Mouse (Mus musculus): ENCODE results near the gene Nrm. TPM values are rescaled to one million over a fixed set of nuclear protein-coding genes. Genes with fewer than 3 reads are reported as not detected.
"Not testable (repeated sequence)": the region's sequence is repeated elsewhere in the genome, so short reads cannot be mapped to it uniquely, and the experiment has no call there.

The Nrm gene
- total RNA-seq, 2 experiments from 2014 or later = 1.6 to 1.9 TPM

DNA sequence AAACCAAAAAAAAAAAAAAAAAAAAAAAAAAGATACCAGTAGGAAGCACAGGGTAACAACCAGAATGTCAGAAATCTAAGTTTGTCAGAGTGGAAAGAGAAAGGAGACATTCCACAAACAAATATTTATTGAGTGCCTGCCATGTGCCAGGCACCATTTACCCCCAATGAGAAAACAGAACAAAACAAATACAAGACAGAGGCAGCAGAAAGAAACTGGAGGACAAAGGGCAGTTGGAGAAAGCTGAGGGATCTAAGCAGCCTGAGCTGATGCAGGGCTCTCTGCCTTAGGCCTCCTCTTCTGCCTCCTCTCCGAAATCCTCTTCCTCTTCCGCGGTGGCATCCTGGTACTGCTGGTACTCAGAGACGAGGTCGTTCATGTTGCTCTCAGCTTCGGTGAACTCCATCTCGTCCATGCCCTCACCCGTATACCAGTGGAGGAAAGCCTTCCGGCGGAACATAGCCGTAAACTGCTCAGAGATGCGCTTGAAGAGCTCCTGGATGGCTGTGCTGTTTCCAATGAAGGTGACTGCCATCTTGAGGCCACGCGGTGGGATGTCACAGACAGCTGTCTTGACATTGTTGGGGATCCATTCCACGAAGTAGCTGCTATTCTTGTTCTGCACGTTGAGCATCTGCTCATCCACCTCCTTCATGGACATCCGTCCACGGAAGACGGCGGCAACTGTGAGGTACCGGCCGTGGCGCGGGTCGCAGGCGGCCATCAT is 26.3 kb upstream of the Nrm start:
- DNase-seq (ENCODE audit: low spot score in 2 of 2) = peak in 1 of 2 experiments; percentile 52

DNA sequence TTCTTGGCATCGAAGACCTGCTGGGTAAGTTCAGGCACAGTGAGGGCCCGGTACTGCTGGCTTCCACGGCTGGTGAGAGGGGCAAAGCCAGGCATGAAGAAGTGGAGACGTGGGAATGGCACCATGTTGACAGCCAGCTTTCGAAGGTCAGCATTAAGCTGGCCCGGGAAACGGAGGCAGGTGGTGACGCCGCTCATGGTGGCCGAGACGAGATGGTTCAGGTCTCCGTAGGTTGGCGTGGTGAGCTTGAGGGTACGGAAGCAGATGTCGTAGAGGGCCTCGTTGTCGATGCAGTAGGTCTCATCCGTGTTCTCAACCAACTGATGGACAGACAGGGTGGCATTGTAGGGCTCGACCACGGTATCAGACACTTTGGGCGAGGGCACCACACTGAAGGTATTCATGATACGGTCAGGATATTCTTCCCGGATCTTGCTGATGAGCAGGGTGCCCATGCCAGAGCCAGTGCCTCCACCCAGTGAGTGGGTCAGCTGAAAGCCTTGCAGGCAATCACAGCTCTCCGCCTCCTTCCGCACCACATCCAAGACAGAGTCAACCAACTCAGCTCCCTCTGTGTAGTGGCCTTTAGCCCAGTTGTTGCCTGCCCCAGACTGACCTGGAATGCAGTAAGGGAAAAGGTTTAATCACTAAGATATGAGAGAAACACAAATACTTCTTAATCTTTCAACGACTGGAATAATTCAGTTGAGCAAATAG is 25.5 kb upstream of the Nrm start:
- peak in 1 of 2 experiments; percentile 26 for DNase-seq (ENCODE audit: low spot score in 2 of 2)

DNA sequence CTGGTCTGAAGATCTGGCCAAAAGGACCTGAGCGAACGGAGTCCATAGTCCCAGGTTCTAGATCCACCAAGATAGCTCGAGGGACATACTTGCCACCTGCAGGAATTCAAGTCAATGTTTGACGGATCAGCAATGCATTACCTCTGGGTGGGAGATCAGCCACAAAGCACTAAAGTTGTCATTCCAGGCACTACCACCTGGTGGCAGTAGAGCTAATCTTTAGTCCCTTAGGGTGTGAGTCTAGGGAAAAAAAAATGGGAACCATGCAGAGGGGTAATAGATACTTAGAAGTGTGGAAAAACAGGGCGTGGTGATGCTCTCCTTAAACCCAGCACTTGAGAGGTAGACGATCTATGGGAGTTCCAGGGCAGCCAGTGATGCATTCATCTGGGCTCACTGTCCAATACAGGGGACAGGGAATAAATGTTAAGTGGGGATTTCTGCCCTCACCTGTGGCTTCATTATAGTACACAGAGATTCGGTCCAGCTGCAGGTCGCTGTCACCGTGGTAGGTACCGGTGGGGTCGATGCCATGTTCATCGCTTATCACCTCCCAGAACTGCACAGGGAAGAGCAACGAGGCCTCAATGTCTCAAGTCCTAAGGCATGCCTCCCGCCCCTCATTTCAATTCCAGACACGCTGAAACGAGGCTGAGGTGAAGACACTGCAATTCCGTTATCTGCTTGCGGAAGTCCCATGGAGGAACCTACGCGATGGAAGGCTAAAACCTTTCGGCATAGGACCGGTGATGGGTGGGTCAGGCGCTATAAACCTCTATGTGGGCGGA is 24.7 kb upstream of the Nrm start:
- peak; percentile 81 to 96 for DNase-seq (ENCODE audit: low spot score in 2 of 2)

DNA sequence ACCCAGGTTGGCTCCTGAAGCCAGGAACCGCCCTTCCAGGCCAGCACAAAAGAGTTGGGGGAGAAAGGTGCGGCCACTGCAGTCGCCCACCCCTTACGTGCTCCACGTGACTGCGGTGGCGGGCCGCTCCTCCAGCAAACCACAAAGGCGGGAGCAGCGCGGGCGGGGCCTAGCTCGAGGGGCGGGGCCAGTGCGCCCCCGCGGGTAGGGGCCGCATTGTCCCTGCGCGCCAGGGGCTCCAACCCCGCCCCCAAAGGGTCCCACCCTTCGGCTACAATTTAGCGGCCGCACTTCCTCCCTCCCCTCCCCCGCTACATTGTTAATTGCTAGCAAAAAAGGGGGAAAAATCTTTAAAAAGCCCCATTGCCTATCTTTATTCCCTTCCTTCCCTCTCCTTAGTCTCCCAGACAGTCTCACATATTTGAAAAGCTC is 24.1 kb upstream of the Nrm start:
- DNase-seq (ENCODE audit: low spot score in 2 of 2) = peak; percentile 78 to 83

DNA sequence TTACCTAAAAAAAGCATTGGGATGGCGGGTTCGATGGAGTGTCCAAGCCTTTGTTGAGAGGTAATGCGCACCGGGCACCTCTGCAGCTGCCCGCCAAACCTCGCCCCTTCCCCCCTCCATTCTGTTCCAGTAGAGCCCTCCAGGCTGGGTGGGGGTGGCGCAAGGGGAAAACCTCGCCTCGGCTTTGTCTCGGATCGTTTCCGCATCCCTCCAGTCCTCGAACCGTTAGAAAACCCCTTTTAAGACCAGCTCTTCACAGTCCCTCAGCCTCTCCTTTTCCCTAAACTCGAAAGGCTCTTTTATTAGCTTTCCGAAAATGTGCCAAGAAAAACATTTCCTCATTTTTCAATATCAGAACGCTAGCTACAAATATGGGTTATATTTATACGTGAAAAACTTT is 23.6 kb upstream of the Nrm start:
- peak in 1 of 2 experiments; percentile 45 for DNase-seq (ENCODE audit: low spot score in 2 of 2)

DNA sequence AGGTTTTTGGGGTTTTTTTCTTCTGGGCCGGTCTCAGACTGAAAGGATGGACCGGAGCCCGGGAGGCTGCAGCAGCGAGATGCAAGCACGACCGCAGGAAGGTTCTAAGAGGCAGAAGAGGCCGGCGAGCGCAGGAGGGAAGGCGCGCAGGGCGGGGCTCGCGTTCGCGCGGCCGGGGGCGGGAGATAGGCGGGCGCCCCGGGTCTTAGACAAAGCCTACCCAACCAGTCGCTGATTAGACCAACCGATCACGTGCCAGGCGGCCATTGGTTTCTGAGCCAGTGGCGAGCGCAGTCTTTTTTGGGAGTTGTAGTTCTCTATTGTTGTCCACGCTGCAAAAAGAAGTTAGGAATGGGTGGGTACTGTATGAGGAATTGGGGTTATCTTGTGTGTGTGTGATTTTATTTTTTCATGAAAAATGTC is 23.0 kb upstream of the Nrm start, which contains the start of gene Tubb5:
Gene Tubb5, minus strand, starts transcription at position 185 of the 423 bp plus-strand sequence.
- DNase-seq (ENCODE audit: low spot score in 2 of 2) = peak; percentile 96 to 99

DNA sequence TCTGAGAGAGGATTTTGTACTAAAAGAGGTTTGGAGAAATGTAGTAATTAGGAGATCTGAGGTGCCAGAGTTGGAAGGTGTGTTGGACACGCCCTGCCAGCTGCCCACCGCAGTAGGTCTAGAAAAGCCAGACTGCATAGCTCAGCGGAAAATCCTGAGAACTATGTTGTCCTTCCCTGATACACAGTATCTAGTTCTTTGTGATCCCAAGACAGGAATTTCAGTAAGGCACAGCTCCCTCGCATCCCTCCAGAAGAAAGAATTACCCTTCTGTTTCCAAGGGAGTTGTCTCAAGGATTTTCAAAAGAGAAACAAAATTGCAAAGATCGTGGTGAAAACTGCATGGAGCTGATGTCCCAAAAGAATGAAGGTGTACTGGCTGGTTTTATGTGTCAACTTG is 22.5 kb upstream of the Nrm start:
- no peak for DNase-seq (ENCODE audit: low spot score in 2 of 2)

DNA sequence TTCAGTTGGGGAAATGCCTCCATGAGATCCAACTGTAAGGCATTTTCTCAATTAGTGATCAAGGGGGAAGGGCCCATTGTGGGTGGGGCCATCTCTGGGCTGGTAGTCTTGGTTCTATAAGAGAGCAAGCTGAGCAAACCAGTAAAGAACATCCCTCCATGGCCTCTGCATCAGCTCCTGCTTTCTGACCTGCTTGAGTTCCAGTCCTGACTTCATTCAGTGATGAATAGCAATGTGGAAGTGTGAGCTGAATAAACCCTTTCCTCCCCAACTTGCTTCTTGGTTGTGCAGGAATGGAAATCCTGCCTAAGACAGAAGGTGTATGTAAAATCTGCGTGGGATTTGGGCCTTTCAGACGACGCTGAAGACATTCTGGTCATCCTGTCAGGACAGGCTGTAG is 22.1 kb upstream of the Nrm start:
- DNase-seq (ENCODE audit: low spot score in 2 of 2) = not testable (repeated sequence)

DNA sequence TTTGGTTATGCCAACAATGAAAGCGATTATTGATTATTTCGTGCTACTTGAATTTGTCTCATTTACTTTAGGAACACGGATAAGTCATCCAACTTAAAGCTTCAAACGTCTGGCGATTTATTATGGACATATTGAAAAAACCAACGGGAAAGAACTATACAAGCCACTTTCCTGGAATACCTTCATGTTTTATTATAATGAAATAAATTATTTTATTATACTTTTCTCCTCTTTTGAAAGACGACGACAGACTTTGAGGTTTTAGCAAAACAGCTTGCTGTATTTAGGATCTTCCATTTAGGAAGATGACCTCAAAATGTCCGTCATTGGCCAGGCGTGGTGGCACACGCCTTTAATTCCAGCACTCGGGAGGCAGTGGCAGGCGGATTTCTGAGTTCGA is 20.6 kb upstream of the Nrm start:
- DNase-seq (ENCODE audit: low spot score in 2 of 2) = no peak

DNA sequence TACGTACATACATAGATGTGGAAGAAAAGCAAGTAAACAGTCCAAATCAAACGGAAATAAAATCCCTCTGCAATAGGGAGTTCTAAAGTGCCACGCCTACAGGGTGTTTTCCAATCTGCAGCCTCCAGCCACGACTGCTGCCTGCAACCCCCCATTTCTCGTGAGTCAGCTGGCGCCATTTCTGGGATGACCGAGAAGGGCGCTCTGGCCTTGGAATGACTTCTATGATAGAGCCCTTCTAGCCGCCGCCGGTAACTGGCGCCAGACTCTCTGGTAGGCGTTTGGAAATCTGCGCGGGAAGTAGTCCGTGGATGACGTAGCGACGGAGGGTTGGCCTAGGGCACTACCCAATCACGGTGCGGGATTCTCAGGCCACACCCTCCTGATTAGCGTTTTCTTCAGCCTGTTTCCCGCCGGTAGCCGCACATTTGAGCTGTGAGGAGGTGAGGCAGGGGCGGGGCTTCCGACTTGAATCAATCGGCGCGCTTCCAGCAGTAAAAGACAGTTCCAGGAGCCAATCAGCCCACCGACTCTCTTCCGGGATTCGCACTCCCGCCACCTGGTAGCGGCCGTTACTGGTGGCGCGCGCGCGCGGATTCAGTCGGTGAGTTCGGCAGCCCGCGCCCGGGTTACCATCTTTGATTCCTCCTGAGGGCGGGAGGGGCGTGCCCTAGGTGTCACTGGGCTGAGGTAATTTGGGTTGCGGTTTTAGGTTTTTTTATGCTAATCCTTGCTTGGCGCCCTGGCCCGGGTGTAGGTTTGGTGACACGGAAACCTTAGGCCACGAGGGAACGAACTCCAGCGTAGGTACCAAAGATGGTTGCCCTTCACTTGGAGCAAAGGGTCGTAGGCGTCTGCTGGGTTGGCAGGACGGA is 19.8 kb upstream of the Nrm start, which contains the start of gene Mdc1:
Gene Mdc1, plus strand, starts transcription at position 440 of the 875 bp plus-strand sequence.
- DNase-seq (ENCODE audit: low spot score in 2 of 2) = peak; percentile 99 to 100

DNA sequence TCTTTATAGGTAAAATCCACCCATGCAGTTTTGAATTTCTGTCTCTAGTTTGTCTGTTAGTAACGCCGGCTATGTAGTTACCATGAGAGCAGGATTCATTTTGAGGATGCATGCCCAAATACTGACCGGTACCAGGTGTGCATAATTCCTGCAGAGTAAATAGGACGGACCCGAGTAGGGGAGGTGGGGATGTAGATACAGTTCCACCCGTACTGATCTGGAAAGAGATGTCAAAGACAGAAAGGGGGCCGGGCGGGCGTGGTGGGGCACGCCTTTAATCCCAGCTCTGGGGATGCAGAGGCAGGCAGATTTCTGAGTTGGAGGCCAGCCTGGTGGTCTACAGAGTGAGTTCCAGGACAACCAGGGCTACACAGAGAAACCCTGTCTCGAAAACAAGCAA is 19.1 kb upstream of the Nrm start:
- DNase-seq (ENCODE audit: low spot score in 2 of 2) = no peak

DNA sequence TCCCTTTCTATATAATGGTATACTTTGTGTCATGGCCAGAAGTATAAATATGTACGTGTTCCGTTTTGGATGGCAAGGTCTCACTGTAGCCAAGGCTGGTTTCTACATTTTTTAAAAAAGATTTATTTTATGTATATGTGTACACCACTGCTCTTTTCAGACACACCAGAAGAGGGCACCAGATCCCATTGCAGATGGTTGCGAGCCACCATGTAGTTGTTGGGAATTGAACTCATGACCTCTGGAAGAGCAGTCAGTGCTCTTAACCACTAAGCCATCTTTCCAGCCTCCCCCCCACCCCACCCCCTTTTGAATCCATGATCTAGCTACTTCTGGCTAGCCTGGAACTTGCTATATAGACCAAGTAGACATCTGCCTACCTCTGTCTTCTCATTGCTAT is 17.6 kb upstream of the Nrm start:
- DNase-seq (ENCODE audit: low spot score in 2 of 2) = no peak

DNA sequence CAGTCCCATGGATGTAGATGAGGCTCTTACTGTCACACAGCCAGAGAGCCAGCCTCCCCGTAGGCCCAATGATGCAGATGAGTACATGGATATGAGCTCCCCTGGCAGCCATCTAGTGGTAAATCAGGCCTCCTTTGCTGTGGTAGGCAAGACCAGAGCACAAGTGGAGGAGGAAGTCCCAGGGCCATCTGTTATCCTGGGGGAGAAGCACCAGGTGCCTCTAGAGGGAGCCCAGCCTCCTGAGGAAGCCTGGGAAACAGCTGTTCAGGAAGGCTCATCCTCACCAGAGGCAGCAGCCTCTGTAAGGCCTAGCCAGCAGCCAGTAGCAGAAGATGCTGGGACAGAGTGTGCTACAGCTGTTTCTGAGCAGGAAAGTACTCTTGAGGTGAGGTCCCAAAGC is 13.0 kb upstream of the Nrm start:
- DNase-seq (ENCODE audit: low spot score in 2 of 2) = no peak

DNA sequence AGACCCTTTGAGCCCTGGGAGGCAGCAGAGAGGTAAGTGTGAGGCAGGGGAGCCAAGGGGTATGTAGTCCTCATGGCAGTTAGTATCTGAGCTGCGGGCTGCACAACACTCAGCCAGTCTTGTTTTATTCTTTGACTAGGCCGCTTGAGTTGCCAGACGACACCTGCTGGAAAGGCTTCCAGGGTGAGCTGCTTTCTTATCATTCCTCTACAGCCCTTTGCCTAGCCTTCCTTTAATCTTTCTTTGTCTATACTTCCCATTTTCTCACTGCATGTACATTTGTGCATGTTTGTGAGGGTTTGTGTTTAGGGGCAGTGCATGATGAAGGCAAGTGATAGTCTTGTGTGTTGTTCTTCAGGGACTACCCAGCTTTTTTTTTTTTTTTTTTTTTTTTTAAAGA is 10.1 kb upstream of the Nrm start:
- no peak for DNase-seq (ENCODE audit: low spot score in 2 of 2)

DNA sequence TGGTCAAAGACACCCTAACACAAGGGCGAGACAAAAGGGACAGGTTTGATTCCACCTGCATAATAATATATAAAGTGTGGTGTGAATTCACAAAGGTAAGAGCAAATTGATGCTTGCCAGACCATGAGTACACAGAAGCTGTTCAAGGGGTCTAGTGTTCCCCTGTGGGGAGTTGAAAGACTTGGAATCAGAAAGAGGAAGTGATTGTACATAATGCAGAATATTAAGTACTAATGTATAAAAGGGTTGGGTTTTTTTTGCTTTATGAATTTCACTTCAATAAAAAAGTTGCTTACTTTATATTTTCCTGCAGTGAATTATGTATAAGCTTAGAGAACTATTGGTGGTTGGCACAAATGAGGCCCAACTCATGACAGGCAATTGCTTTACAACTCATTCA is 1.7 kb upstream of the Nrm start:
- no peak for DNase-seq (ENCODE audit: low spot score in 2 of 2)

DNA sequence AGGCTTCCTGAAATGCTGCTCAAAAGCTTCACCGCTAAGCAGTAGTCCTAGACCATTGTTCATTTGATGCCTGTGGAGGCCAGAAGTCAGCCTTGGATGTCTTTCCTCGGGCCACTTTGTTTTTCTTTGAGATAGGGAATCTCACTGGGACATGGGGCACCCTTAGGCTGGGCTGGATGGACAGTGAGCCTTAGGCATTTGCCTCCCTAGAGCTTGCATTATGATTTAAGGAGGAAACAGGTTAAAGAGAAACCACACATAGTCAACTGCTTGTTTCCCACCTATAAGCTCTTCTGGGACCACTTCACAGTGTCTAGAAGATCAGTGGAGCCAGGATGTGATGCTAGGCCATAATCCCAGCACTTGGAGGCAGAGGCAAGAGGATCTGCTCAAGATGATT is 1.3 kb upstream of the Nrm start:
- no peak for DNase-seq (ENCODE audit: low spot score in 2 of 2)

DNA sequence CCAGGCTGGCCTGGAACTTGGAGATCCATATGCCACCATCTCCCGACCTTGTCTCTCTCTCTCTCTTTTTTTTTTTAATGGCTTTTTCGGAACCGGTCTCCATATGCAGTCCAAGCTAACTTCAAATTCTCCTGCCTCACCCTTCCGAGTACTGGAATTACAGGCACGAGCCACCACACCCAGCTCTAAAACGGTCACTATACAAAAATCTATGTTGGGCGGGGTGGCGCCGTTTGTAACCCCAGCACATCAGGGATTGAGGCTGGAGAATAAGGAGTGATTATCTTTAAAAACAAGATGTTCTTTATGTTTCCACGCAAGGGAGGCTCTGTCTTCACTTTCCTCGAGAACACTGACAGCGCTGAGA is 304 bp upstream of the Nrm start:
- no peak for DNase-seq (ENCODE audit: low spot score in 2 of 2)

DNA sequence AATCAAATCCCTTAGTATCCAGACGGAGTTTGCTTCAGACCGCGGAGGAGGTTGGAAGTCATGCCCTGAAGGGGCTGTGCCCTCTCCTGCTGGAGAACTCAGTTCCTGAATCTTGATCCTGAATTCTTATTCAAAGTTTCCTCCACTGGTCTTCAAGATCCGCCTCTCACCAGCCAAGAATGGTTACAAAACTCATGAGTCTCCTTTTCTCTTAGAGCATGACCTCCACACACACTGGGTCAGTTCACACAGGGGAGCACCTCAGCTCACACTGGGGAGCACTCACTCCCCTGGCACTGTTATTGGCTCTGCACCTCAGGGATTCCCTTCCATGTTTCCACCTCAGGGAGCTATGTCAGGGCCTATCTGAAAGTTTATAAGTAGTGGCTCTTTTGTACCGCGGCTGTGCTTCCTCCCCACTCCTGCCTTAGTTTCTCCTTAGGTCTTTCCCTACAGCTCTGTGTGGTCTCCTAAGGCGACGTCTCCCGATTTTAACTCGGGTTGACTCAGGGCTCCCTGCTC is 3.8 kb downstream of the Nrm start:
- no peak for DNase-seq (ENCODE audit: low spot score in 2 of 2)

DNA sequence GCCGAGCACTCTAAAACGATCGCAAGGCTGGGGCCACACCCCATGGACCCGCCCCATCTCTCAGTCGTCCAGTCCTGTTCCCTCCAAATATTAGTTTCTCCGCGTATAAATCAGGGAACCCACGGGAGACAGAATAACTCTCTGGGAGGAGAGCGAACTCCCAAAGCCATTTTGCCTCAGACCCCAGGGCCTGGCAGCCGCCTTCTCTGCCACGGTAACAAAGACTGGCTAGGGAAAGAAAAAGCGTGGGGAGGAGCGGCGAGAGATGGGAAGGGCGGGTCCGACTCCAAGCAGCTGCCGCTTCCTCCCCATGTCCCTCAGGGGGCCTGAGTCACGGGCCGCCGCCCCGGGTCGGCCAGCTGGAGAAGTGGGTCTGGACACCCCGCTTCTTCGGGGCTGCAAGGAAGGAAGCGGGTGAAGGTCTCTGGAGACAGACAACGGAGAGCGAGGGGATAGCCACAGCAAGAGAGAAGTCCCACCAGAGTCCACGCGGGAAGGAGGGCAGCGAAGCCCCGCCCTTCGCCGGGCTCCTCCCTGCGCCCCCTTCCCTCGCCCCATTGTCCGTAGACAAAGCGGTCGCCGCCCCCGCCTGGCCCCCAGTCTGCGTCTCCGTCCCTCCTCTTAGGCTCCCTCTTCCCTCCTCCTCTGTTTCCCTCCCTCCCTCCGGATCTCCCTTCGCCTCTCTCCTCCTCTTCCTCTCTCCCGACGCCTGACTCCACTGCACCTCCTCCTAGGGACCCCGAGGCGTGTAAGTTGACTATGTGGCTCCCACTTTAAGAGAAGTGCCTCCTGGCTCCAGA is 4.6 kb downstream of the Nrm start, which contains the start of gene Ppp1r18:
Gene Ppp1r18, plus strand, starts transcription at position 113 of the 800 bp plus-strand sequence.
- no peak for DNase-seq (ENCODE audit: low spot score in 2 of 2)

All from layer of hippocampus, adult 18-20 months (tissue).